Mouse (Mus musculus): ENCODE results near the gene Pknox2.

The Pknox2 gene

GRCm38 (mm10) chr9:36942131-36942530, 205.1 kb downstream of the Pknox2 start:
- no peak for DNase-seq (ENCODE audit: low spot score in 2 of 2)

GRCm38 (mm10) chr9:36941565-36941964, 205.6 kb downstream of the Pknox2 start:
- no peak for DNase-seq (ENCODE audit: low spot score in 2 of 2)

GRCm38 (mm10) chr9:36938601-36939078, 208.6 kb downstream of the Pknox2 start:
- no peak for DNase-seq (ENCODE audit: low spot score in 2 of 2)

GRCm38 (mm10) chr9:36933813-36934493, 213.3 kb downstream of the Pknox2 start:
- DNase-seq (ENCODE audit: low spot score in 2 of 2) = no peak

- no peak for DNase-seq (ENCODE audit: low spot score in 2 of 2)
Measured at GRCm38 (mm10) chr9:36932950-36933812, 214.0 kb downstream of the Pknox2 start.

GRCm38 (mm10) chr9:36931657-36932056, 215.6 kb downstream of the Pknox2 start:
- DNase-seq (ENCODE audit: low spot score in 2 of 2) = no peak

GRCm38 (mm10) chr9:36923753-36924152, 223.5 kb downstream of the Pknox2 start:
- no peak for DNase-seq (ENCODE audit: low spot score in 2 of 2)

- DNase-seq (ENCODE audit: low spot score in 2 of 2) = no peak
Measured at GRCm38 (mm10) chr9:36921718-36922415, 225.3 kb downstream of the Pknox2 start.

- DNase-seq (ENCODE audit: low spot score in 2 of 2) = no peak
Measured at GRCm38 (mm10) chr9:36919472-36919871, 227.7 kb downstream of the Pknox2 start.

GRCm38 (mm10) chr9:36918582-36918981, 228.6 kb downstream of the Pknox2 start:
- no peak for DNase-seq (ENCODE audit: low spot score in 2 of 2)

- no peak for DNase-seq (ENCODE audit: low spot score in 2 of 2)
Measured at GRCm38 (mm10) chr9:36916915-36917314, 230.3 kb downstream of the Pknox2 start.

- DNase-seq (ENCODE audit: low spot score in 2 of 2) = peak; percentile 24 to 78
Measured at GRCm38 (mm10) chr9:36916362-36916761, 230.8 kb downstream of the Pknox2 start.

- no peak for DNase-seq (ENCODE audit: low spot score in 2 of 2)
Measured at GRCm38 (mm10) chr9:36905452-36905851, 241.8 kb downstream of the Pknox2 start.

- no peak for DNase-seq (ENCODE audit: low spot score in 2 of 2)
Measured at GRCm38 (mm10) chr9:36900464-36900863, 246.7 kb downstream of the Pknox2 start.

GRCm38 (mm10) chr9:36898560-36898959, 248.6 kb downstream of the Pknox2 start:
- no peak for DNase-seq (ENCODE audit: low spot score in 2 of 2)

- no peak for DNase-seq (ENCODE audit: low spot score in 2 of 2)
Measured at GRCm38 (mm10) chr9:36895009-36895693, 252.1 kb downstream of the Pknox2 start.

GRCm38 (mm10) chr9:36894242-36894641, 253.0 kb downstream of the Pknox2 start:
- no peak for DNase-seq (ENCODE audit: low spot score in 2 of 2)

GRCm38 (mm10) chr9:36893413-36893990, 253.7 kb downstream of the Pknox2 start:
- no peak for DNase-seq (ENCODE audit: low spot score in 2 of 2)

- DNase-seq (ENCODE audit: low spot score in 2 of 2) = peak in 1 of 2 experiments; percentile 64
Measured at GRCm38 (mm10) chr9:36890552-36890951, 256.7 kb downstream of the Pknox2 start.

GRCm38 (mm10) chr9:36885237-36885636, 262.0 kb downstream of the Pknox2 start:
- no peak for DNase-seq (ENCODE audit: low spot score in 2 of 2)

GRCm38 (mm10) chr9:36883569-36883968, 263.6 kb downstream of the Pknox2 start:
- DNase-seq (ENCODE audit: low spot score in 2 of 2) = no peak
